Mouse (Mus musculus): ENCODE results near the gene Dzank1.

The Dzank1 gene

GRCm38 (mm10) chr2:144465876-144466575, 61.2 kb downstream of the Dzank1 start:
- DNase-seq (ENCODE audit: low spot score) = no peak

- no peak for DNase-seq (ENCODE audit: low spot score)
Measured at GRCm38 (mm10) chr2:144464799-144465760, 62.1 kb downstream of the Dzank1 start.

GRCm38 (mm10) chr2:144464182-144464581, 63.0 kb downstream of the Dzank1 start:
- DNase-seq (ENCODE audit: low spot score) = no peak

- DNase-seq (ENCODE audit: low spot score) = peak; percentile 76
Measured at GRCm38 (mm10) chr2:144458975-144459754, 68.0 kb downstream of the Dzank1 start.

- no peak for DNase-seq (ENCODE audit: low spot score)
Measured at GRCm38 (mm10) chr2:144458355-144458754, 68.9 kb downstream of the Dzank1 start.

GRCm38 (mm10) chr2:144452364-144453008, 74.7 kb downstream of the Dzank1 start:
- DNase-seq (ENCODE audit: low spot score) = peak; percentile 79

- DNase-seq (ENCODE audit: low spot score) = no peak
Measured at GRCm38 (mm10) chr2:144450378-144450777, 76.8 kb downstream of the Dzank1 start.

GRCm38 (mm10) chr2:144446360-144446999, 80.7 kb downstream of the Dzank1 start:
- DNase-seq (ENCODE audit: low spot score) = no peak

- peak; percentile 77 for DNase-seq (ENCODE audit: low spot score)
Measured at GRCm38 (mm10) chr2:144441386-144441915, 85.8 kb downstream of the Dzank1 start.

GRCm38 (mm10) chr2:144439191-144439700, 88.0 kb downstream of the Dzank1 start:
- DNase-seq (ENCODE audit: low spot score) = no peak

- DNase-seq (ENCODE audit: low spot score) = no peak
Measured at GRCm38 (mm10) chr2:144438424-144438823, 88.8 kb downstream of the Dzank1 start.

GRCm38 (mm10) chr2:144435679-144436078, 91.5 kb downstream of the Dzank1 start:
- no peak for DNase-seq (ENCODE audit: low spot score)

- DNase-seq (ENCODE audit: low spot score) = no peak
Measured at GRCm38 (mm10) chr2:144431286-144431825, 95.9 kb downstream of the Dzank1 start.

- no peak for DNase-seq (ENCODE audit: low spot score)
Measured at GRCm38 (mm10) chr2:144429171-144429570, 98.0 kb downstream of the Dzank1 start.

GRCm38 (mm10) chr2:144428659-144429058, 98.6 kb downstream of the Dzank1 start:
- no peak for DNase-seq (ENCODE audit: low spot score)

GRCm38 (mm10) chr2:144427852-144428251, 99.4 kb downstream of the Dzank1 start:
- DNase-seq (ENCODE audit: low spot score) = peak; percentile 27

GRCm38 (mm10) chr2:144425761-144426160, 101.5 kb downstream of the Dzank1 start:
- no peak for DNase-seq (ENCODE audit: low spot score)

GRCm38 (mm10) chr2:144422094-144422675, 105.0 kb downstream of the Dzank1 start:
- no peak for DNase-seq (ENCODE audit: low spot score)

Measured in MN1 (cell line).